Mouse (Mus musculus): ENCODE measurements around the gene Ccdc127. TPM values are rescaled to one million over a fixed set of nuclear protein-coding genes. Genes with fewer than 3 reads are reported as not detected.

Gene Ccdc127
- polyA plus RNA-seq, 1 experiment: 1.2 TPM

DNA sequence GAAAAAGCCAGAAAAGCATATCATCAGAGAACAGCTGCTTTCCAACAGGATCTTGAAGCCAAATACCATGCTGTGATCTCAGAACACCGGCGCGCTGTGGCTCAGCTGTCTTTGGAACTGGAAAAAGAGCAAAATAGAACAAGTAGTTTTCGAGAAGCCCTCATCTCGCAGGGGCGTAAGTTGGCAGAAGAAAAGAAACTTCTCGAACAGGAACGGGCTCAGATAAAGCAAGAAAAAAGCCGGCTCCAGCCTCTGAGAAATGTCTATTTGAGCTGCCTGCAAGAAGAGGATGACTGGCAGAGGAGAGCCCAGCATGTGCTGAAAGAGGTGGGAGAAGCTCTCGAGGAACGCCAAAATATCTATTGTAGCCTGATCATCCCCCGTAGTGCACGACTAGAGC, 6.4 kb downstream of the Ccdc127 start:
- Histone ChIP-seq H3K36me3 (ENCODE audit: control insufficient read depth, insufficient read depth, low read length) (peaks cover 10% of the 10 kb centered on the region), H3K27ac (ENCODE audit: insufficient read depth, low read length) (no peak overlapping the region), H3K4me3 (ENCODE audit: extremely low read depth, insufficient read depth, insufficient read length) (no peak overlapping the region), H3K27me3 (ENCODE audit: control insufficient read depth, insufficient read depth, low read length) (no peaks in the 10 kb centered on the region), H3K4me1 (ENCODE audit: control insufficient read depth, insufficient read depth, insufficient read length) (no peaks in the 10 kb centered on the region)
- WGBS: 93% methylated on average over 13 of the region's 13 CpGs
- TF ChIP-seq CTCF (IDR thresholded peaks at IDR 0.05; ENCODE audit: extremely low read depth, insufficient read depth, insufficient read length, insufficient replicate concordance) (no peak), POLR2A (IDR thresholded peaks at IDR 0.05; ENCODE audit: low read depth, low read length) (no peak)
- DNase-seq (ENCODE audit: low read depth in 1 of 2, low spot score in 2 of 2): no peak

- TF ChIP-seq CTCF (IDR thresholded peaks at IDR 0.05; ENCODE audit: extremely low read depth, insufficient read depth, insufficient read length, insufficient replicate concordance): no peak
- Histone ChIP-seq H3K4me1 (ENCODE audit: control insufficient read depth, insufficient read depth, insufficient read length) (peaks cover 5% of the 10 kb centered on the region; the same call in 1 of the 2 replicates), H3K36me3 (ENCODE audit: control insufficient read depth, insufficient read depth, low read length) (peaks cover 1% of the 10 kb centered on the region; the same call in 1 of the 2 replicates), H3K27ac (ENCODE audit: insufficient read depth, low read length) (no peak overlapping the region), H3K4me3 (ENCODE audit: extremely low read depth, insufficient read depth, insufficient read length) (no peak overlapping the region), H3K27me3 (ENCODE audit: control insufficient read depth, insufficient read depth, low read length) (no peaks in the 10 kb centered on the region)
- no peak for DNase-seq (ENCODE audit: low read depth in 1 of 2, low spot score in 2 of 2)
- WGBS: 26% methylated on average over 2 of the region's 2 CpGs
Observed at GRCm38 (mm10) chr13:74362218-74362617, 12.1 kb downstream of the Ccdc127 start.

DNA sequence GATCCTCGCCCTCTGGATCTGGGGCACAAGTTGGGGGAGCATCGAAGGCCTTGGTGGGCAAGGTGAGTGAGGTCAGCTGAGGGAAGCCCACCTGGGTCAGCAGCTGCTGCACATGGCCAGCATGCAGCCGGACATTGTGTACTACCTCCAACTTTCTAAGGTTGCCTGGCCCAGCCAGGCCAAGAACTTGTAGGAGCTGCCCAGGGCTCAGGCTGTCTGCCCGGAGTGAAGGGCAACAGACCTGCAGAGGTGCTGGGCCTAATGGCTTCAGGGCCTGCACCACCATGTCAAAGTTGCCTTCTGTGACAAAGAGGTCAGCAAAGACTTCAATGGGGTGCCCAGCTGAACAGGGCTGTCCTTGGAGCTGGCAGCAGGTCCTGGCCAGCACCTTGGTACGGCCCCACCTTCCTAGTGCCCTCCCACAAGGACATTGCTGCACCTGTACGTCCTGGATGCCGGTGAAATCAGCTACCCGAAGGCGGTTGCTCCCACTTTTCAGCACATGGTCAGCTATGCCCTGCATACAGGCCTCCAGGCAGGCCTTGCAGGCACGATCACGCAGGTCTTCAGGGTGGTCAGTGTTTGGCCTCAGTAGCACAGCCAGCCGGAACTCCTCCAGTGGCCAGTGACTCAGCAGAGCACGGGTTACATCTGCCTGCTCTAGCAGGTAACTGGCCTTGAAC, 13.2 kb downstream of the Ccdc127 start:
- 88% methylated on average over 13 of the region's 13 CpGs for WGBS
- Histone ChIP-seq H3K27ac (ENCODE audit: insufficient read depth, low read length) (no peak overlapping the region), H3K27me3 (ENCODE audit: control insufficient read depth, insufficient read depth, low read length) (no peaks in the 10 kb centered on the region), H3K4me1 (ENCODE audit: control insufficient read depth, insufficient read depth, insufficient read length) (peaks cover 5% of the 10 kb centered on the region; the same call in 1 of the 2 replicates), H3K36me3 (ENCODE audit: control insufficient read depth, insufficient read depth, low read length) (no peaks in the 10 kb centered on the region; the same call in 1 of the 2 replicates), H3K4me3 (ENCODE audit: extremely low read depth, insufficient read depth, insufficient read length) (no peak overlapping the region)
- no peak for DNase-seq (ENCODE audit: low read depth in 1 of 2, low spot score in 2 of 2)
- TF ChIP-seq CTCF (IDR thresholded peaks at IDR 0.05; ENCODE audit: extremely low read depth, insufficient read depth, insufficient read length, insufficient replicate concordance): no peak
- no peak for TF ChIP-seq POLR2A (IDR thresholded peaks at IDR 0.05; ENCODE audit: low read depth, low read length)

GRCm38 (mm10) chr13:74363859-74364235, 13.7 kb downstream of the Ccdc127 start, which contains the start of gene Lrrc14b:
Gene Lrrc14b (minus strand): TSS chr13:74364005.
- H3K27ac ChIP-seq (ENCODE audit: insufficient read depth, low read length): no peak within 1 kb of the TSS
- 44% methylated on average over 8 of the region's 8 CpGs for WGBS

GRCm38 (mm10) chr13:74381533-74382276, 31.6 kb downstream of the Ccdc127 start:
- WGBS: 87% methylated on average over 10 of the region's 10 CpGs

More at GRCm38 (mm10) chr13:74363859-74364235, 13.7 kb downstream of the Ccdc127 start, which contains the start of gene Lrrc14b:
- peaks cover 5% of the 10 kb centered on the region; the same call in 1 of the 2 replicates for H3K4me1 ChIP-seq (ENCODE audit: control insufficient read depth, insufficient read depth, insufficient read length)
- H3K36me3 ChIP-seq (ENCODE audit: control insufficient read depth, insufficient read depth, low read length): no peaks in the 10 kb centered on the region; the same call in 1 of the 2 replicates
- H3K27me3 ChIP-seq (ENCODE audit: control insufficient read depth, insufficient read depth, low read length): no peaks in the 10 kb centered on the region
- no peak for DNase-seq (ENCODE audit: low read depth in 1 of 2, low spot score in 2 of 2)
- TF ChIP-seq POLR2A (IDR thresholded peaks at IDR 0.05; ENCODE audit: low read depth, low read length): no peak
- no peak for TF ChIP-seq CTCF (IDR thresholded peaks at IDR 0.05; ENCODE audit: extremely low read depth, insufficient read depth, insufficient read length, insufficient replicate concordance)
- H3K4me3 ChIP-seq (ENCODE audit: extremely low read depth, insufficient read depth, insufficient read length): no peak within 1 kb of the TSS

DNA sequence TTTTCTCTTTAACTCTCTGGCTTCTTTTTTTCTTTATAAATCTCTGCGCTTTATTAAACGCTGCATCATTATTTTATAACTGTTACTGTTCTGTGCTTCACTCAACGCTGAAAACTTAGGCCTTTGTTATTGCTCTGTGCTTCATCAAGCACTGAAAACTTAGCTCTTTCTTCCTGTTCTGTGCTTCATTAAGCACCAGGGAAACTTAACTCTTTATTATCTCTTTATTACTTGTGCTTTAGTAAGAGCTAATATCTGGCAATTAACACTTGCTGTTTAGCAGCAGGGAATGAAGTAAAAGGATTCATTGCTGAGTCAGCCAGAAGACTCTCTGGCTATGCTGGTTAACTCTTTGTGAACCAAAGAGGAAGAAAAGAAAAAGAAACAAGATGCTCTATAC, 32.2 kb downstream of the Ccdc127 start:
- Histone ChIP-seq H3K4me3 (ENCODE audit: extremely low read depth, insufficient read depth, insufficient read length) (no peak overlapping the region), H3K27ac (ENCODE audit: insufficient read depth, low read length) (no peak overlapping the region), H3K27me3 (ENCODE audit: control insufficient read depth, insufficient read depth, low read length) (no peaks in the 10 kb centered on the region), H3K4me1 (ENCODE audit: control insufficient read depth, insufficient read depth, insufficient read length) (no peaks in the 10 kb centered on the region), H3K36me3 (ENCODE audit: control insufficient read depth, insufficient read depth, low read length) (no peaks in the 10 kb centered on the region)
- TF ChIP-seq POLR2A (IDR thresholded peaks at IDR 0.05; ENCODE audit: low read depth, low read length): no peak
- TF ChIP-seq CTCF (IDR thresholded peaks at IDR 0.05; ENCODE audit: extremely low read depth, insufficient read depth, insufficient read length, insufficient replicate concordance): no peak
- 71% methylated on average over 3 of the region's 3 CpGs for WGBS
- no peak for DNase-seq (ENCODE audit: low read depth in 1 of 2, low spot score in 2 of 2)

More at GRCm38 (mm10) chr13:74381533-74382276, 31.6 kb downstream of the Ccdc127 start:
- no peaks in the 10 kb centered on the region for H3K4me1 ChIP-seq (ENCODE audit: control insufficient read depth, insufficient read depth, insufficient read length)
- H3K4me3 ChIP-seq (ENCODE audit: extremely low read depth, insufficient read depth, insufficient read length): no peak overlapping the region
- H3K27me3 ChIP-seq (ENCODE audit: control insufficient read depth, insufficient read depth, low read length): no peaks in the 10 kb centered on the region
- H3K27ac ChIP-seq (ENCODE audit: insufficient read depth, low read length): no peak overlapping the region
- no peak for DNase-seq (ENCODE audit: low read depth in 1 of 2, low spot score in 2 of 2)
- H3K36me3 ChIP-seq (ENCODE audit: control insufficient read depth, insufficient read depth, low read length): no peaks in the 10 kb centered on the region
- no peak for TF ChIP-seq POLR2A (IDR thresholded peaks at IDR 0.05; ENCODE audit: low read depth, low read length)
- no peak for TF ChIP-seq CTCF (IDR thresholded peaks at IDR 0.05; ENCODE audit: extremely low read depth, insufficient read depth, insufficient read length, insufficient replicate concordance)
